Mouse (Mus musculus) ES-E14 (cell line): ENCODE results near the gene Acy3.

Experiments
- CHD2 ChIP-seq: IDR thresholded peaks from 2 replicates; pipeline ENCODE4 v1.6.1; 2014; ENCODE audit warnings: mild to moderate bottlenecking, low read depth, low read length, inconsistent platforms
- ZC3H11A ChIP-seq: IDR thresholded peaks from 2 replicates; pipeline ENCODE4 v1.6.1; 2012; ENCODE audit warnings: low read depth, mild to moderate bottlenecking, inconsistent platforms, low read length, borderline replicate concordance

GRCm38 (mm10) chr19:3991966-3992365, 5.6 kb downstream of the Acy3 start:
- TF ChIP-seq CHD2 (no peak), ZC3H11A (no peak)
